Mouse (Mus musculus) bone marrow macrophage, adult 2 months (primary cell): Measurements from ENCODE around the gene Klhdc2. TPM values are rescaled to one million over a fixed set of nuclear protein-coding genes. Genes with fewer than 3 reads are reported as not detected.

ENCODE experiments used
- H3K27ac ChIP-seq: 2 replicates; pipeline ENCODE4 v1.5.1; 2012; ENCODE audit warnings: low read depth, low read length; ENCODE audit not compliant: insufficient read depth
- H3K4me1 ChIP-seq: 2 replicates; pipeline ENCODE4 v1.6.1; 2012; ENCODE audit warnings: low read length; ENCODE audit not compliant: control insufficient read depth, insufficient read depth
- H3K4me3 ChIP-seq: 2 replicates; pipeline ENCODE4 v1.5.1; 2012; ENCODE audit warnings: mild to moderate bottlenecking, low read length, moderate library complexity; ENCODE audit not compliant: insufficient read depth
- CTCF ChIP-seq: IDR thresholded peaks from 2 replicates; pipeline ENCODE4 v1.5.1; 2012; ENCODE audit warnings: low read depth, mild to moderate bottlenecking, low read length, moderate library complexity
- POLR2A ChIP-seq: IDR thresholded peaks from 2 replicates; pipeline ENCODE4 v1.6.1; 2012; ENCODE audit warnings: mild to moderate bottlenecking, low read depth, low read length, borderline replicate concordance
- polyA plus RNA-seq: library from polyadenylated mRNA; stranded (reverse); fragments of >200 nt; gene quantifications from 2 replicates; pipeline ENCODE4 v1.2.4, GENCODE M21; 2012; ENCODE audit not compliant: missing spikeins, insufficient read depth, insufficient read length

Gene Klhdc2
- polyA plus RNA-seq = 17.3 and 19.3 TPM in 2 replicates

DNA sequence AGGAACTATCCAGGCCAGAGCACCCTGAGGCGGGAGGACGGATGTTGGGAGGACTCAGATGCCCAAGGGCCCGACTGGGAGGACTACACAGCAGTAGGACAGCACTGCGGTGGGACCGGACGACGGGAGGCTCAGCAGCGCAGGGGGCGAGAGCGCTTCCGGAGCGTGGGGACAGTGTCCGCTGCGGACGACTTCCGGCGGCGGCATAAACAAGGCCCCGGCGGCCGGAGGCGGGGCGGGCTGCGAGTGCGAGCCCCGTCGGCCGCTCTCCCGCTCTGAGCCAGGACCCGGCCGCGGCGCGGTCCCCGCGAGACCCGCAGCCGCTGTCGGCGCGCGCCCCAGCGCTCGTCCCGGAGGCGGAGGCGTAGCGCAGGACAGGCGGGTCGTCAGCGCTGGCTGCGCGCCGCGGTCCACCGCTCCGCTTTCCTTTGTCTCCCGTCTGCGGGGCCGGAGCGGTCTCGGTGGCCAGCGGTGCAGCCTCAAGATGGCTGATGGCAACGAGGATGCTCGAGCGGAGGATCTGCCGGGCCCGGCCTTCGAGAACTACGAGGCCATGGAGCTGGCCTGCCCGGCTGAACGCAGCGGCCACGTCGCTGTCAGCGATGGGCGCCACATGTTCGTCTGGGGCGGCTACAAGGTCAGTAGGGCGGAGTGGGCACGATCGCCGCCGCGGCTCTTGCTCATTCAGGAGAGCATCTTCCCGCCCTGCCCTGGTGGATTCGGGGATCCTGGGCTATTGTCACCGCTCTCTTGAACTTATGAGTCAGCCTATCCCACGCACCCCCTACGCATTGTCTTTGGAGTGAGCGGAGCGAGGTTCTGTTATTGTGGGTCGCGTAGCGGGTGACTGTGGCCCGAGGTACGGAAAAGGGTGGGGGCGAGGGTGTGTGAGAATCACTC is at the start of gene Klhdc2:
Gene Klhdc2, plus strand, starts transcription at position 171 of the 900 bp plus-strand sequence.
- H3K4me3 ChIP-seq = peak within 1 kb of the TSS; percentile 74
- H3K4me1 ChIP-seq = peaks cover 7% of the 10 kb centered on the region
- TF ChIP-seq POLR2A = no peak
- peak within 1 kb of the TSS; percentile 35 for H3K27ac ChIP-seq

DNA sequence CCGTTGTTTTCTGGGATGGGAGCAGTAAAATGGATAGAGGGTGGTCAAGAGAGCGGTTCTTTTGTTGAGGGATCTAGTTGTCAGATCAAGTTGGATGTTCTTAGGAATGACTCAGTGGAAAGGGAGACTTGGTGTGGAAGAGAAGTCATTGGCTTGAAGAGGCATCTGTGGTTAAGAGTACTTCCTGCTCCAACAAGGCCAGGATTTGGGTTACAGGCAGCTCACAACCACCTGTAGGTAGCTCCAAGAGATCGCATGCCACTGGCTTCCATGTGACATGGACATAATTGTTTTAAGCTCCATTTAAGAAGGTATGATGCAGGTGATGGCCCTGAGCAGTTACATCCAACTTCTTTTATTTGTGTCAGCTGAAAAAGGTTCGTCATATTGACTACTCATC is 46.7 kb upstream of the Klhdc2 start:
- Histone ChIP-seq H3K27ac (no peak overlapping the region), H3K4me1 (peaks cover 4% of the 10 kb centered on the region), H3K4me3 (no peak overlapping the region)
- TF ChIP-seq CTCF (no peak), POLR2A (no peak)

DNA sequence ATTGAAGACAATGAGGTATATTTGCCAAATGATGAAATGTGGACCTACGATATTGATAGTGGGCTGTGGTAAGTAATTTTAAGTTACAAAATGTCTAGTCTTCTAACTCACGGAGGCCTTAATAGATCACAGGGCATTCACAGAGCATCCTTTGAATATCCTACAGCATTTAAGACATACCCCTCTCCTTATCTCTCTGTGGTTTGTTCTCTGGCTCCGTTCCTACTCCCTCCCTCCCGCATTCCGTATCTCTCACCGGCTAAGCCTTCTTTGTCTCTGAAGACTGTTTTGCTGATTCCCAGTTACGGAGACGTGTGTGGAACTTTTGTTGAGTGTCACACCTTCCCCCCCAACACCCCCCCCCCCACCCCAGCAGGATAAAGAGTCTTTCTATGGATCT is 45.7 kb upstream of the Klhdc2 start:
- H3K4me1 ChIP-seq = peaks cover 4% of the 10 kb centered on the region
- H3K27ac ChIP-seq = no peak overlapping the region
- TF ChIP-seq POLR2A (no peak), CTCF (no peak)
- no peak overlapping the region for H3K4me3 ChIP-seq

DNA sequence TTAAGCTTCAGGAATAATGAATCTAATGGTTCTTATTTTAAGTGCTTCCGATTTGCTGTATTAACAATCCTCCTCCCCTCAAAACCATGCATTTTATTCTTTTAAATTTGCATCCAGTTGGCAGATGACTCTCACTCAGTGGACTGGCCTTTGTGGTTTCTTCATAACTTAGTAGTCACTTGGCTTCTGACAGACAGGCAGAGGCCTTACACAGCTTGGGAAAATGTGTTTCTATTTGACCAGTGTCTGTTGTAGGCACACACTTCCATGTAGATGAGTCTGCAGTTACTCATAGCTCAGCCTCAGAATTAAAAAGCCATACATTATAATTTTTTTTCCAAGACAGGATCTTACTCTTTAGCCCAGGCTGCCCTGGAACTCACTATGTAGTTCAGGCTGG is 42.7 kb upstream of the Klhdc2 start:
- Histone ChIP-seq H3K4me3 (no peak overlapping the region), H3K4me1 (peaks cover 4% of the 10 kb centered on the region), H3K27ac (no peak overlapping the region)
- no peak for TF ChIP-seq CTCF

DNA sequence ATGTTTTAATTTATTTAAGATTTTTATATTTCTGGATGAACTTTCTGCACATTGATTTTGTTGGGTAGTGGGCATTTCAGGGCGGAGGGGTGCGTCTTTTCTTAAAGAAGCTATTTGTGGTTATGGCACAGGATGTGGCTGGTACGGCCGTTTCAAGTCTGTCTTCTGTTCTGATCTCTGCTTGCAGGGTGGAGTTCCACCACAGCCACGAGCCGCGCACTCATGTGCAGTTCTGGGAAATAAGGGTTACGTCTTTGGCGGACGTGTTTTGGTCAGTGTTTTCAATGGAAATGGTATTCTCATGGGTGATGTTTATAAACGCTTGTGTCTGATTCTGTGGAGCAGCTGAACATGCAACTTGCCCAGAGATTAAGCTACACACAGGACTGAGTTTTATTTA is 38.6 kb upstream of the Klhdc2 start:
- TF ChIP-seq POLR2A (no peak), CTCF (no peak)
- no peaks in the 10 kb centered on the region for H3K4me1 ChIP-seq
- no peak overlapping the region for H3K27ac ChIP-seq
- H3K4me3 ChIP-seq = no peak overlapping the region

DNA sequence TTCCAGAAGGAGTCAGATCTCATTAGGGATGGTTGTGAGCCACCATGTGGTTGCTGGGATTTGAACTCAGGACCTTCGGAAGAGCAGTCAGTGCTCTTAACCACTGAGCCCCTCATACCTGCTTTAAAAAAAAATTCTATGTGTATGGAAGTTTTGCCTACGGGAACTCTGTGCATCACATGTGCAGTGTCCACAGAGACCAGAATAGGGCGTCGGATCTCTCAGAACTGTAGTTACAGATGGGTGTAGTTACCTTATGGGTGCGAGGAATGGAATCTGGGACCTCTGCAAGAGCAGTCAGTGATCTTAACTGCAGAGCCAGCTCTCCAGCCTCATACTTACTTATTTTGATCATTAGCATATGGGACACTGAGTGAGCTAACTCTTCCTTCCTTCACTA is 34.2 kb upstream of the Klhdc2 start:
- TF ChIP-seq CTCF (no peak), POLR2A (no peak)
- Histone ChIP-seq H3K4me3 (no peak overlapping the region), H3K4me1 (no peaks in the 10 kb centered on the region), H3K27ac (no peak overlapping the region)

DNA sequence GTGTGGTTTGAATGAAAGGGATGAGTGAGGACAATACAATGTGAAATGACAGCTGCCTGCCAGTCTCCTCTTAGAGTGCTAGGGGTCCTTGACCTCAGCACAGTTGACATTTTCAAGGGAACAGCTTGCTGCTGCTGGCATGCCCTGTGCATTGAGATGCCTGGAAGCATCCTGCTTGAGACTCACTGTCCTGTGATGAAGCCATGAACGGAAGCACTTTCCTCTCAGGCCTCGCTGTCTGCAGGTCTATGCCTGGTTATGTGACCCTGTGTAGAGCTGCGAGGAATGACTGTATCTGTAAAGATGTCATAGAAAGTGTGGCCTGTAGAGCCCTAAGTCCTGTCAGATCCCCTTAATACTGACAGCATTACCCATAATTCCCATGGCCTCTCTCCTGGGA is 31.4 kb upstream of the Klhdc2 start:
- TF ChIP-seq CTCF = no peak
- no peak for TF ChIP-seq POLR2A
- H3K27ac ChIP-seq = no peak overlapping the region
- no peak overlapping the region for H3K4me3 ChIP-seq
- H3K4me1 ChIP-seq = no peaks in the 10 kb centered on the region

DNA sequence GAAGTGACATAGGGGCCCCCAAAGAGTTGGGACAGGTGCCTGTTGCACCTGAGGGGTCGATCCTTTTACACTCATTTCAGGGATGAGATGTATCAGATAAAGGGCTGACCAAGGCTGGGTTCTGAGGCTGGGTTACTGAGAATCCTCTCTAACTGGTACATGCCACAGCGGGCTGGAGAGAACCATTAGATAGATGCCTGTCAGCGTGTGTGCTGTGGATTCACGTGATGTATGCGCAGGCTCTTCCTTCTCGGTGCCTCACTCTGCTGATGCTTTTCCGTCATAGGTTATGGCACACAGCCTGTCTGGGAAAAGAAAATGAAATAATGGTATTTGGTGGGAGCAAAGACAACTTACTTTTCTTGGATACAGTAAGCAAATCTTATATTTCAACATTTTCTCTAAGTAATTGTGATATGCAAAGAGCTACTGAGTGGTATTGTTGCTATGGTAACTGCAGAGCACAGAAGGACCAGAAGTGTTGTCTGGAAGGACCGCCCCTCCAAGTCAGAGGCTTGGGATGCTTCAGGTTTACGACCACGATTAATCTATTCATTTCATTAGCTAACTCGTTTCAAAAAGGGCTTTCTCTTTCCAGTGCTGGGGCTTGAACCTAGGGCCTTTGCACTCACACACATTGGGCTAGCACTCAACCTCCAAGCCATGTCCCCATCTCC is 28.4 kb upstream of the Klhdc2 start:
- no peak overlapping the region for H3K4me3 ChIP-seq
- TF ChIP-seq POLR2A = no peak
- no peak for TF ChIP-seq CTCF
- no peaks in the 10 kb centered on the region for H3K4me1 ChIP-seq
- H3K27ac ChIP-seq = no peak overlapping the region

DNA sequence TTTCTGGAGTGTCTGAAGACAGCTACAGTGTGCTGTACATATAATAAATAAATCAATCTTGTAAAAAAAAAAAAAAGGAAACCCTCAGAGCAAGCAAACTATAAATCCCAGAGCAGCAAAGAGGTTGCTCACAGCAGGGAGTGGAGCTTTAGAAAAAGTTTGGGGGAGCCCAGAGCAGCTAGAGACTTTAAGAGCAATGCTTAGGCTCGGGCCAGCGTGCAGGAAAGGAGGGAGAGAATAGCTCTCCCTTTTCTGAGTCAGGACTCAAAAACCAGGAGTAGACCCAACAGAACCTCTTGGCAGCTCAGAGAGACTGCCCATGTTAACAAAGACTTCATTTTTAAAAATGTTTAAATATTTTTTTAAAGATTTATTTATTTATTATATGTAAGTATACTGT is 27.5 kb upstream of the Klhdc2 start:
- TF ChIP-seq POLR2A (no peak), CTCF (no peak)
- Histone ChIP-seq H3K27ac (no peak overlapping the region), H3K4me3 (no peak overlapping the region), H3K4me1 (no peaks in the 10 kb centered on the region)

DNA sequence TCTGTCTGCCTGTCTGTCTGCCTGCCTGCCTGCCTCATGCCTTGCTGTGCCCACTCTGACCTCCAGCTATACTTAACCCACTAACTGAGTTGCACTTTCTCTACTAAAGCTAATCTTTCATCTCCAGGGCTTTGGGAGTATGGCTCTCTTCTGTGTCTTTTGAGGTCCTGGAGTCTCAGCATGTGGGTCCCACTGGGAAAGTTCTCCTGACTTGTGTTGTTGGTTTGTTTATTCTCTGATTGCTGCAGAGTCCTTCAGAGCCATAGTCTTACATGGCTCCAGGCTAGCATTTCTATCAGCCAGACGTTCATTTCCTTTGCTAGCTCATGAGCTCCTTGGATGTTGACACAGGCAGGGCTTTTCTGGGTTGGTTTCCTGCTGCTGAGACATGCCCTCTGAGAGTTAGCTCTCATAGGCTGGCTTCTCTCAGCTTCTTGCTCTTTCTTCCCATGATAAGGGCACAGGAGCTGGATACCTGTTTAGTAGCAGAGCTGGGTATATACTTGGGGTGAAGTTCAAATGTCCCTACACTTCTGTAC is 16.5 kb upstream of the Klhdc2 start:
- Histone ChIP-seq H3K27ac (no peak overlapping the region), H3K4me3 (no peak overlapping the region), H3K4me1 (peaks cover 8% of the 10 kb centered on the region; the same call in 1 of the 2 replicates)
- TF ChIP-seq CTCF (no peak), POLR2A (no peak)

DNA sequence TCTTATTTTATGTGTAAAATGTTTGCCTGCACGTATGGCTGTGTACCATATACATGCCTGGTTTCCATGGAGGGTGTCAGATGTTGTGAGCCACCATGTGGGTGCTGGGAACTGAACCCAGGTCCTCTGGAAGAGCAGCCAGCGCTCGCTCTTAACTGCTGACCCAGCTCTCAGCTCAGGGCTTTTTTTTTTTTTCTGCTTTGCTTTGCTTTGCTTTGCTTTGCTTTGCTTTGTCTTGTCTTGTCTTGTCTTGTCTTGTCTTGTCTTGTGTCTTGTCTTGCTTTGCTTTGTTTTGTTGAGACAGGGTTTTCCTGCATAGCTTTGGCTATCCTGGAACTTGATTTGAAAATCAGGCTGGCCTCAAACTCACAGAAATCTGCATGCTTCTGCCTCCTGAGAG is 15.6 kb upstream of the Klhdc2 start:
- TF ChIP-seq POLR2A = no peak
- no peak for TF ChIP-seq CTCF
- Histone ChIP-seq H3K27ac (no peak overlapping the region), H3K4me3 (no peak overlapping the region), H3K4me1 (peaks cover 3% of the 10 kb centered on the region; the same call in 1 of the 2 replicates)
